Mouse (Mus musculus): Measurements from ENCODE around the gene B3gnt3. TPM values are rescaled to one million over a fixed set of nuclear protein-coding genes. Genes with fewer than 3 reads are reported as not detected.
"Not testable (repeated sequence)": the region's sequence is repeated elsewhere in the genome, so short reads cannot be mapped to it uniquely, and the experiment has no call there.

Gene B3gnt3
- total RNA-seq (2021), result under 1 TPM; 0.34 to 0.53 TPM

DNA sequence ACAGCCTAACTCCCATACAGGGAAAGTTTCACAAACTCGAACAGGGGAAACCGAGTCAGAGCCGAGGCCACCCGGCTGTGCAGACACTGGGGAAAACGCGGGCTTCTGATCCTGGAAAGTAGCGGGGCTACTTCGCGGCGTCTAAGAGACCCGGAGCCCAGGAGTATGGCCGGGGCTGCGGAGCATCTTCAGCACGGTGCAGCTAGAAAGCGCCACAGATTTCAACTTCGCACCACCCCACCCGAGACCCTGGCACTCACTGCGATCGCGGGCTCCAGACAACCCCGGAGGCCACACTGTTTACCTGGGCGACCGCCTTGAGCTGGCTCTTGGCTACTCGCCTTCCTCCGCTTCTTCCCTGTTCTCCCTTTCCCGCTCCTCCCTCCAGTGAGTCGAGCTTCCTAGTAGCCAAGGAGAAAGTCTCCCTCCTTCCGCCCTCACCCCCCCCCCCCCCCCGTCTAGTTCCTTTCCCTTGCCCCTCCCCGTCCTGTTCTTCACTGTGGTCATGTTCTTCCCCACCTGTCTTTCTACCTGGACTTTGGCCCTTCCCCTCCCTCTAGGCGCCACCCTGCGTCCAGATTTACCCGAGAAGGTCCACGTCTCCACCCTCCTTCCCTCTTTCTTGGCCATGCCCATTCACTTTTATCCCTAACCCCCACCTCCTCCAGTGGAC is at the start of gene B3gnt3:
Gene B3gnt3 (minus strand): TSS at position 376 of the 673 bp plus-strand sequence.
- intact Hi-C loops (cut with DNase I), result no loop called here
- no peak for DNase-seq (ENCODE audit: low spot score in 2 of 2)

DNA sequence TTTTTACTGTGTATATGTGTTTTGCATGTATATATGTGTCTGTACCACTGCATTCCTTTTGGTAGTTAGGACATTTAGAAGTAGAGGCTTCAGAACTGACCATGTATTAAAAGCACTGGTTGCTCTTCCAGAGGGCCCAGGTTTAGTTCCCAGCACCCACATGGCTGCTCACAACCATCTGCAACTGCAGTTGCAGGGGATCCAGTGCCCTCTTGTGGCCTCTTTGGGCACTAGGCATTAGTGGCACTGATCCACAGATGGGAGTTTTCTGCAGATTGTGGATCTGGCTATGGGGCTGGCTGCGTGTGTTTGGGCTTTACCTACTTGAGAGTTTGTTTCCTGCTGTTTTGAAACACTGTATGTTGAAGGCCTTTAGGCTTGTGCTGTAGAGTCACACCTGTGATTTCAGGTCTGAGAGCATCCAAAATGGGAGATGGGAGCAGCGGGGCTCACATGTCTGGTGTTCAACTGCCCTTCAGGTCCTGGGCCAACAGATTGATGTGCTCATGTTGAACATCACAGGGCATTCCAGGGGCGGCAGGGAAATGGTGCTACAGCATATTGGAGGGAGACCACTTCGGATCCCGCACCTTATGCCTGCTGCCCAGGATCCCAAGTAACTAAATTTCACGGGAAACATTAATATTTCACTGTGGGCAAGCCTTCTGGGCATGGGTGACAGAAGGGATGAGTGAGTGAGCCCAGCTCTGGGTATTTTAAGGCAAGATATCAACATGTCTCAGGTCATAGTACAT is 47.9 kb upstream of the B3gnt3 start:
- intact Hi-C loops (cut with DNase I); DNase-seq (ENCODE audit: low spot score in 2 of 2): not testable (repeated sequence)

DNA sequence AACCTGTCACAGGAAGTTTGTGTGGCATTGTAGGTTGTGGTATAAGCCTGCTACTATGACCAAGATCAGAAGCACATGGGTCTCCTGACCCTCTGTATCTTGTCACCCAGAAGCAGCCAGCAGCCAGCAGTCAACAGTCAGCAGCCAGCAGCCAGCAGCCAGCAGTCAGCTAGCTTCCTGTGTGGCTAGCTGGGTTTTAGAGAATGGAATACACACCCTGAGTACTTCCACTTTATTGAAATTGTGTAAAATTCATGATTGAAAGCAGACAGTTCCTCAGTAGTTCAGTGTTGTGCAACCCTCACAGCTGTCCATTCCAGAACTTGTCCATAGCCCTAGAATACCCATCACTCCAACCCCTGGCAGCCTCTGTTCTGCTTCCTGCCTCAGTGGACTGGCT is 45.5 kb upstream of the B3gnt3 start:
- intact Hi-C loops (cut with DNase I), result not testable (repeated sequence)

DNA sequence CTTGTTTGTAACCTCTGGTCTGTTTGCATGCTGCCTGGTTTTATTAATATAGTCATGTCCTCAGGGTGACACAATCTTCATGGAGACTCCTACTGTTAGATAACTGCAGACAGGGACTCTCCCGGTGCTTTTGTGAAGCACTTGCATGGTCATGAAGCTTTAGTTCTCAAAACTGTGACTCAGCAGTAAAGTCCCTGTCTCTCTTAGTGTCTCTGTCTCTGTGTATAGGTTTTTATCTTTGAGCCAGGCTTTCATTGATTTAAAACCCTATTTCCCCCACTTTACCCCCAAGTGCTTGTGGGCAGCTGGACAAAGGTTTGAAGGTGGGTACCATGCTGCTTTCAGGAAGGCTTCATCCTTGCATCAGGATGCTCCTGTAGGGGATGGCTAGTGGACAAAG is 43.7 kb upstream of the B3gnt3 start:
- intact Hi-C loops (cut with DNase I), result no loop called here
- DNase-seq (ENCODE audit: low spot score in 2 of 2), result no peak

More for the DNA sequence above, 45.5 kb upstream of the B3gnt3 start:
- DNase-seq (ENCODE audit: low spot score in 2 of 2), result not testable (repeated sequence)

DNA sequence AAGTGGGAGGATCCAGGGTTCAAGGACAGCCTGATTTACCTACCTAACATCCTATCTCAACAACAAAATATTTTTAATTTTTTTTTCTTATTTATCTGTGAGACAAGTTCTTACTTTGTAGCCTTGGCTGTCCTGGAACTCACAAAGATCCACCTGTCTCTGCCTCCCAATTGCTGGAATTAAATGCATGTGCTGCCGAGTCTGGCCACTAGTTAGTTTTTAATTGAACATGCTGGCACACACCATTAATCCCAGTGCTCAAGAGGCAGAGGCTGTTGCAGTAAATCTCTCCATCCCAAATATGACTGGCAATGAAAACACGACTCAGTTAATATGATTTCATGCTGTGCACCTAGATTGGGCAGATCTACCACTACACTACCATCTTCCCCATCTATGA is 41.2 kb upstream of the B3gnt3 start:
- intact Hi-C loops (cut with DNase I), result no loop called here
- DNase-seq (ENCODE audit: low spot score in 2 of 2), result no peak

DNA sequence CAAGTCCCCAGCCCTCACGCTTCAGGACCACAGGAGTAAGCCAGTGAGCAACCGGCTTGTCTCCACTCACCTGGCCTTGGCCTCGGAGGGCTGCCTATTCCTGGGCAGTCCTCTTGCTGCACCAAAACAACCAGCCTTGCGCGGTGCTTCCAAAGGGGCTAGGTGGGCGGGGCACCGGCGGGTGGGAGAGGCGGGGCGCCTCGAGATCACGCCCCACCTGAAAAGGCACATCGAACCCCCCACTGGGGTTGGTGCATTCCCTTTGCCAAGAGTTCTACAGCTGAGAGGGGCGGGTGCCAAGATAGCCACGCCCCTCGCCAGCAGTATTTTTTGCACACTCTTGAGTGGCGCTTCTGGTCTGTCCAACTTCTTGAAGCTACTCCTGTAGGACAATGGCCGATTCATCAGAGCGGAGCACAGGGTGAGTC is 40.1 kb upstream of the B3gnt3 start:
- intact Hi-C loops (cut with DNase I), result no loop called here
- no peak for DNase-seq (ENCODE audit: low spot score in 2 of 2)

DNA sequence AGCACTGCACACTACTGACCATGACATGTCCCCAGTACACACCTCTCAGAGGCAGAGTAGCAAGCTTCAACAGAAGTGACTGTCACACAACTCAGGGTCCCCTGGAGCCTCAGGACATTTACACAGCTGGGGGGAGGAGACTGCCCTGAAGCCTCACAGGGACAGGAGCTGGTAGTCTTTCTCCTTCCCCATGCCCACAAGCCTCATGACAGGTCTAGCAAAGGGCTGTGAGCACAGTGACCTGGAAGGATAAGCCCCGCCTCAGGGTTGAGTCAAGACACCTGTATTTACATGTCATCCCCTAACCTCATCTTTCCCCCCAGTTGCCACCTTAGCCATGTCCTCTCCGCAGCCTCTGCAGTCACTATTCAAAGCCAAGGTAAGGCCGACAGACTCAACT is 39.6 kb upstream of the B3gnt3 start:
- intact Hi-C loops (cut with DNase I), result no loop called here
- no peak for DNase-seq (ENCODE audit: low spot score in 2 of 2)

DNA sequence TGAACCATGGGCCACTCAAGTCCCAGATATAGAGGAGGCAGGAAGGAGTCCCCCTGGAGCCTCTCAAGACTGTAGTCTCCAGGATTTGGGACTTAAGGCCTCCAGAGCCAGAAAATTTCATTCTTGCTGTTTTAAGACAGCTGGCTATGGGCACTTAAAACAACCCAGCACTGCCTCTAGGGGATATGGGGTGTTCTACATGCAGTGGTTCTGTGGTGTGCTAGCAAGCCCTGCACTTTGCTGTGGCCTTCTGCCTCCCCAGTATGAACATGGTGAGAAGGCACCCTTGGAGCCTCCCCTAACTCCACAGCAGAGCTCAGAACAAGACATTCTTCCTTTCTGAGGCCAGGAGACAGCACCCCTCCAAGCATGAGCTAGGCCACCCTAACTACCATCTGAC is 36.7 kb upstream of the B3gnt3 start:
- intact Hi-C loops (cut with DNase I), result loop anchor here (5.0 kb wide), 1 partner anchor 456 kb away; no protein-coding TSS in a partner anchor

DNA sequence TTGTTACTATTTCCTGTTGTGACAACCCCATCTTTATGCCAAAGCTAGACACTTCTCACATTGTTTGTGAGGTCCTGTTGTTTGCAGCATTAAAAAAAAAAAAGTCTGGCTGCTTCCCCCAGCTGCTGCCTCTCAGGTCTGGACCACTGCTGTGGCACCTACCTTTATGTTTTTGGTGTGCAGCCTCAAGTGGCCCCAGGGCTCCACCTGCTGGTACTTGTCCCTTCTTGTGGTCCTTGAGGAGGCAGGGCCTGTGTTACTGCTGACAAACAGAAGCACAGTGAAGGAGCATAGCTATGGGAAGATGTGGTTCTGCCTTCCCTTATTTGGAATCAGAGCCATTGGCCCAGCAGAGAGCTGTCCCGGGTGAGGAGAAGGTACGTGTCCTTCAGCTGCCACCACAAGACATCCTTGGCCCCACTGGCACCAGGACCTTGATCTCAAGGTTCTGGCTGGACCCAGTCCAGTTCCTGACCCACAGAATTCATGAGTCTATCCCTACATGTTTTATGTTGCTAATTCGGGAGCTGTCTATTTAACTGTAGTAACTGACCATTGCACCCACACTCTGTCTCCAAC is 30.2 kb upstream of the B3gnt3 start:
- DNase-seq (ENCODE audit: low spot score in 2 of 2), result peak in 1 of 2 experiments; percentile 85
- intact Hi-C loops (cut with DNase I), result loop anchor here (2.0 kb wide), 1 partner anchor 21 kb away; no protein-coding TSS in a partner anchor

More for the DNA sequence above, 36.7 kb upstream of the B3gnt3 start:
- DNase-seq (ENCODE audit: low spot score in 2 of 2), result not testable (repeated sequence)

DNA sequence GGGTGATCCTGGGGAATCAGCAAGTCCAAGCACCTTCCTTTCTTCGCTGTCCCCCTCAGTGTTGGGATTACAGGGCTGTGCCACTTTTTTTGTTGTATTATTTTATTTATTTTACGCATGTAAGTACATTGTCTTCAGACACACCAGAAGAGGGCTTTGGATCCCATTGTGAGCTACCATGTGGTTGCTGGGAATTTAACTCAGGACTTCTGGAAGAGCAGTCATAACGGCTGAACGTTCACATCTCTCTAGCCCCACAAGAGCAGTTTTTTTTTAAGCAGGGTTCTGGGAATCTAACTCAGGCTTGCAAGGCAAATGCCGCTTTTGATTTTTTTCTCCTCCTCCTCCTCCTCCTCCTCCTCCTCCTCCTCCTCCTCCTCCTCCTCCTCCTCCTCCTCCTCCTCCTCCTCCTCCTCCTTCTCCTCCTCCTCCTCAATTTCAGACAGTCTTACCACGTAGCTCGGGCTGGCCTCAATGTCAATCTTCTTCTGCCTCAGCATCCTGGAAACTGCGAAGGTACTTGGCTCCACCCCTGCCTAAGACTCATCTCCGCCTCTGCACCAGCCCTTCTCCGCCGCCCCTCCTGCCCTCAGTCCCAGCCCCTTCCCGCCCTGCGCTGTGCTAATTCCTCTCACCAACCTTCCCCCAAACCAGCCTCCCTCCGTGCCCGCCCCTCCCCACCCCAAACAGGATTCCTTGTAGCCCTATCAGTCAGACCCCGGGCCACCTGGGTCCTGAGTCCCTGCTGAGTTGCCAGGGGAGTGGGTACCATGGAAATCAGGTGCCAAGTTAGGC is 27.4 kb upstream of the B3gnt3 start:
- intact Hi-C loops (cut with DNase I), result no loop called here
- no peak for DNase-seq (ENCODE audit: low spot score in 2 of 2)

DNA sequence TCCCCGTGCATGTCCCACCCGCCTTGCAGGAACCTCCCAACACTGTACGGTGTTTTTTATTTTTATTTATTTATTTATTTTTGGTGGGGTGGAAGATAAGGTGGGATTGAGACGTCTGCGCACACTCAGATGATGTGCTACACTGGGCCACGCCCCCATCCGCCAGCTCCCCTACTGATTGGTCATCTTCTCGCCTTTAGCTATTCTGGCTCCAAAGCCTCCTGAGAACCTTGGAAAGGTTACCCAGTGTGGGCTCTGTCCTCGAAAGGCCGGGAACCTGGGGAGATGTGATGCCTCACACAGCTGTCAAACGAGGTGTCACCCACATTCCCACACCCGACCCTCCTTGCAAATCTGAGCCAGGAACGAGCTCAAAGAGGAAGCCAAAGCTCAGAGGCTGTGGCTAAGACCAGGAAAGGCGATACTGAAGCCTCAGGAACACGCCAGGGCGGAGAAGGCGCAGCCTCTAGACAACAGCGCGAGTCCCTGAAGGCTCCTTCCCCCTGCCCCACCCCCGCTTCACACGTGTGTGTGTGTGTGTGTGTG is 26.7 kb upstream of the B3gnt3 start:
- DNase-seq (ENCODE audit: low spot score in 2 of 2), result no peak
- intact Hi-C loops (cut with DNase I), result no loop called here

DNA sequence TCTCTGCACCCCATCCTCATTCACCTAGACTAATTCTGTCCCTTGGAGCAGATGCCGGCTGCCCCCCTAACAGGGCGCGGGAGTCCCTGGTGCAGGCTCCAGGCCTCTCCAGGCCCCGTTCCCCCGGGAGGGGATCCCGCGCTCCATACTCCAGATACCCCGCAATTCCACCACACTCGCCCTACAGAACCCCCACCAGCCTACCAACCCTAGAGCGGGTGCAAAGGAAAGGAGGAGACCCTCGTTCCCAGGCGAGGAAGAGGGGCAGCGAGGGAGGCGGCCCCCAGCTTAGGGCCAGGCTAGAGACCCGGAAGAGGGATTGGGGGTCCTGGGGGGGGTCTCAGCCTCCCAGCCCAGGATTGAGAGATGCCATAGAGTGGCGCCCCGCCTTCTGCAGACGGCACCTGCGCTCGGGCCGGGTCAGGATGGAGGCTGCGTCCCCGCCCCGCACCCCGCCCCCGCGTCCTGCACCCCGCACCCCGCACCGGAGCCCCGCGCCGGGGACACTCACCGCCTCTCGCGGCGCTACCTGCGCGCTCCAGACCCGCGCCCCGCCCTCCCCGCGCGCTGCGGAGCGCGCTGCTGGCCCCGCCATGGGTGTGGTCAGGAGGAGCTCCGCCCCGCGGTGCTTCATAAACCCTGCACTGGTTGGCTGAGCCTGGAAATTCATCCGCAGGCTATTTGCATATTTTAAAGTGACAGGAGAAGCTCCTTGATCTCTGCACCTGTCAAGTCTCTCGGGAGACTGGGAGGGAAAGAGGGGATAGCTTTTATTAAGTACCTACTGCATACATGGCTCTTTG is 23.7 kb upstream of the B3gnt3 start, which contains the start of gene Fcho1:
Gene Fcho1 (minus strand): TSS at position 595 of the 803 bp plus-strand sequence.
- DNase-seq (ENCODE audit: low spot score in 2 of 2), result peak; percentile 86 to 93
- intact Hi-C loops (cut with DNase I), result no loop called here

DNA sequence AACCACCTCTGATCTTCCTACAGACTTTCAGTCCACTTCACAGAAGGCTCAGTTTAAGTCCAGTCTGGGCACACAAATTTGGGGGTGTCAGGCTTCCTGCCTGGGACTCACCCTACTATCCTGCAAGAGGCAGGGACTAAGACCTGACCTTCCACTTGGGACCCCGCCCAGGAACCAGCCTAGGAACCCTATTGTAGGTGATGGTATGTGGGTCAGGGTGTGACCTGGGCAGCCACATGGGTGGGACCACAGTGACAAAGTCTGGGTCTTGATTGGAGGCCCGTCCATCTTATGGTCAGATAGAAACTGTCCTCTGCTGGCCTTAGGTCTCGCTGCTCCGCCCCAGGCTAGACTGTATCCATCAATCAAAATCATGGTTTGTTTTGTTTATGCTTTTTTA is 22.8 kb upstream of the B3gnt3 start:
- no peak for DNase-seq (ENCODE audit: low spot score in 2 of 2)
- intact Hi-C loops (cut with DNase I), result no loop called here

DNA sequence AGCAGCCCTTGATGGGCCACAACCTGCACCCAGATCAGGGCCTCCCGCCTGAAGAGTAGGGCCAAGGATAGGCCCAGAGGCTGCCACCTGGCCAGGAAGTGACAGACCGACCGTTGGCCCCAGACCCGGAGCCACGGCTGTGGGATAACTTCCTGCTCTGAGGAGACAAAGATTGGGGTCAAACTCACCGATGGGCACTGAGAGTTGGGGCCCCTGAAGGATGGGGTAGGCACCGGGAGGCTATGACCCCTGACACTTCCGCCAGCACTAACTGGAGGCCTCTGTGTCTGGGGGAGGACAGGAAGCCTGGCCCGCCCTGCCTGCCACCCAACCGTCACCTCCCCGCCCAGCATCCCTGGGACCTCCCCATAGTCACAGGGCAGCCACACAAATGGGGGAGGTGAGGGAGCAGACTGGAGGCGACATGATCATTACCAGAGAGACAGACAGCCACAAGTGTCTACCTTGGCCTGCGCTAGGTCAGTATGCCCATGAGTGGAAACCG is 21.5 kb upstream of the B3gnt3 start:
- DNase-seq (ENCODE audit: low spot score in 2 of 2), result no peak
- intact Hi-C loops (cut with DNase I), result no loop called here

DNA sequence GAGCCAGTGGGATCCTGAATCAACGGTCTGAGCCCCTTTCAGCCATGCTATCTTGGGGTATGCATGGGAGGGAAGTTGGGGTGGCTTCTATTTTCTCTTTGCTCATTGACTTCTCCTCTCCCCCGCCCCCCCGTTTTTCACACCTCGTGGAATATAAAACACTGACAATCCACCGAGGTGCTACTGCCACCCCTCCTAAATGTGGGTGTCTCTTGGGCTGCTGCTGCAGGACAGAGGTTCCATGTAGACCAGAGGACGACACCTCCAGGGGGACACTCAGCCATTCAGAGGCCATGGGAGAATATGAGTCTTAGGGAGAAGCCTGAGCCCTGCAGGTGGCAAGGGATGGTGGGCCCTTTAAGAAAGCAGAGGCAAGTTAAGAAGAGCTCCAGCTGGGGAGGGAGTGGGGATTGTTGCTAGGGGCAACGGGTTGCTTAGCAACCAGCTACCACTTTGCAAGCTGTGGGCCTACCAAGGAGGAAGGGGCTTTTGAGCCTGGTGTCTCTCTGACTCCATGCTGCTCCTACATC is 18.4 kb upstream of the B3gnt3 start:
- peak; percentile 86 to 91 for DNase-seq (ENCODE audit: low spot score in 2 of 2)
- intact Hi-C loops (cut with DNase I), result loop anchor here (1.0 kb wide), 1 partner anchor 49 kb away; the partner anchor contains the start of gene Unc13a

DNA sequence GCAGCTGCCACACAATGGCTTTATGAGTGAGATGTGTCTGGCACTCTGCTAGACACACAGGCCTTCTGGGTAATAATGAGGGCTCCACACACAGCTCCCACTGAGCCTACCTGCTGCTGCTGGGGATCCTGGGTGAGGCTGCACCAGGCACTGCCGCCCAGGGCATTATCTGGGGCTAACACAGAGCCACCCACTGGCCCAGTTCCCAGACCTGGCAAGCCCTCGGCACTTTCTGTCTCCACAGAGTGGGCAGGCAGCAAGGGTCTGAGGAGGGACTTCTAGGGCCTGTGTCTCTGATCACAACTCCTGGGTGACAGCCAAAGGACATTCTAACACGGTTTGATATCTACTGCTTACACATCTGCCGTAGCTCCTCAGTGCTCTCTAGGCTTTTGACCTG is 17.6 kb upstream of the B3gnt3 start:
- DNase-seq (ENCODE audit: low spot score in 2 of 2), result peak in 1 of 2 experiments; percentile 59
- intact Hi-C loops (cut with DNase I), result no loop called here

DNA sequence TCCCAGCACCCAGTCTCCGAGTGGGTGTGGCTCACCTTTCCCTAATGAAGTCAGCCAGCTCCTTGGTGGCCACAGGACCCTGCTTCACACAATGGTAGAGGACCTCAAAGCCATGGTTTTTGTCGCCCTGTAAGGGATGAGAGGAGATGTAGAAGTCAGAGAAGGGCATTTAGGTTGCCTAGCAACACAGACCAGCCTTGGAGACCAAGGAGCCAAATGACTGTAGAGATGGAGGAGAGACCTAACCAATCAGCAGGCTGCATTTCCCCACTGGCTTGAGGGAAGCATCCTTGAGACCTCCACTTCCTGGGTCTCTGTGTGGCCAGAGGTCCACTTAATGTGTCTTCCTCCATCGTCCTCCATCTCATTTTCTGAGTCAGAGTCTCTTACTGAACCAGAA is 16.7 kb upstream of the B3gnt3 start:
- intact Hi-C loops (cut with DNase I), result no loop called here
- no peak for DNase-seq (ENCODE audit: low spot score in 2 of 2)

DNA sequence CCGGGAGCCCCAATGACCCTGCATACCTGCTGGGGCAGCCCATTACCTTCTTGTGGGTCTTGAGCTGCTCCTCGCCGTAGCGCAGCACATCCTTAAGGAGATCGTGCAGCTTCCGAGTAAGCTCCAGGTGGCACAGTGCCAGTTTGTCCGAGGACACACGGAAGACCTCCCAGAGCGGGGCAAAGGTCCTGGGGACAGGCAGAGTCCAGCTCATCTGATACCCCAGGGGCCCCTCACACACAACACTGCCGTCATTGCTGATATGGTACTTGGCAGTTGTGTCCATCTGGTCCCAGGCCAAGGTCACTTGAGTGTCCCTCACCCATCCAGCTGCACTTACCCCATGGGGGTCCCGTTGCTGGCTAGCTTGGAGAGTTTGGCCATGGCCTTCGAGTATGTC is 15.5 kb upstream of the B3gnt3 start:
- intact Hi-C loops (cut with DNase I), result no loop called here
- DNase-seq (ENCODE audit: low spot score in 2 of 2), result no peak

Measured in left cerebral cortex, postnatal 25 days (tissue).